Mouse (Mus musculus): ENCODE results near the gene Fam19a5. TPM values are rescaled to one million over a fixed set of nuclear protein-coding genes. Genes with fewer than 3 reads are reported as not detected.

The Fam19a5 gene
- total RNA-seq, 4 experiments from 2014 or later = 8.8 to 14.8 (median 11.6) TPM

DNA sequence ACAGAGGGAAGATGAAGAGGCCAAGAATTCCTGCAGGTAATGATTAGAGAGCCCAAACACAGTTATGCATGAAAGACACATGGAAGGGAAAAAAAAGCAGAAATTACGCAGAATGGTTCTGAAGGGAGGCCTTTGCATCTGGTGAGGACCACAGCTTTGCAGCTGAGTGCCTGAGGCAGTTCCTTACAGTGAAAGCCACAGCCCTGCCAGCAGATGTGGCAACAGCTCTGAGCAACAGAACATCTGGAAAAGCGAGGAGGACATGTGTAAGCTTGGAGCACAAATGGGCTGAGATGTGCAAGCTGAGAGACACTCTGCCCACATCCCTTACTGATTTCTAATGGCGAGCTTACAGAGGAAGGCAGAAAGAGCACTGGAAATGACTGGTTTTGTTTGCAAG lies 221.8 kb downstream of the Fam19a5 start:
- no peak for DNase-seq

DNA sequence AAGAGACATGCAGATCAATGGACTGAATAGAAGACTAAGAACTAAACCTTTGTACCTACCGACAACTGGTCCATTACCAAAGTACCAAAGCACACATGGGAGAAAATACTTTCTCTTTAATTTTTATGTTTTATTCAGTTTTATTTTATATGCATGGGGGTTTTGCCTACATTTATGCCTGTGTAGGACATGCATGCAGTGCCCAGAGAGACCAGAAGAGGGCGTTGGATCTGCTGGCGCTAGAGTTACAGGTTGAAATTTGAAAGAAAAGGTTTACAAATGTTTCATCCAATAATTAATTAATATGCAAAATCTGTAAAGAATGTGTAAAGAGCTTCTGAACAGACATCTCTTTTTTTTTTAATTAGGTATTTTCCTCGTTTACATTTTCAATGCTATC lies 229.9 kb downstream of the Fam19a5 start:
- no peak for DNase-seq

DNA sequence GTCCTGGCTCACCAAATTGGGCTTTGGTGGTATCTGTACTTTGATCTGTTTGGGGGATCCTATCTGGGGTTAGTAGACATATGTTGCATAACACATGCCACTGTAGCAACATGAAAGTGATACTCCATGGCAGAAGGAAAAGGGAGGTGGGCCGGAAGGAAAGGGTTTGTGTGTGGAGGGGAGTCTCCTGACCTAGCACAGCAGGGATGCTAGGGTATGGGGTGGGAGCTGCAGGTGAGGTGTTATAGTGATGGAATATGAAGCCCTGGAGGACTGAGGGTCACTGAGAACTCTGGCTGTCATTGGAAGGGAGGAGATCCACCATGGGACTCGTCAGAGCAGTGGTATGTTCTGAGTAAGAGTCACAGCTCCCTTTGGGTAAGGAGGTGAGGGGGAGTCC lies 239.2 kb downstream of the Fam19a5 start:
- DNase-seq = no peak

DNA sequence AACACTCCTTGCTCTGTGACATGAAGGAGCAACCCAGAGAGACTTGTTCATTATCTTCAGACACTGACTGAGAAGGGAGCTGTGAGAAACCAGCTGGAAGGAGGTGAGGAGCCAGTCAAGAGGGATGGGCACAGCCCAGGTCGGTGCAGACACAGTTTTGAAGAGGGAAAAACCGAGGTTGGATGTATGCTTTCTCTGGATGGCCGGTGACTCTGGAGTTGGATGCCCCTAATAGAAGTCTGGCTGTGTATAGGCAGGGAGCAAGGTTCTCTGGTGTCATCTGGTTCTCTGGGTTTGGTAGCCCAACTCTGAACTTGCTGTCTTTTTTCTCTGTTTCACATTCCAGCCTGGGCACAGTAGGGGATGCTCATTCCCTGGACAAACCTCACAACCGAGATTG lies 245.6 kb downstream of the Fam19a5 start:
- DNase-seq = no peak

- no peak for DNase-seq
These were observed 249.6 kb downstream of the Fam19a5 start for GRCm38 (mm10) chr15:87793661-87794060.

- no peak for DNase-seq
These were observed 252.5 kb downstream of the Fam19a5 start for GRCm38 (mm10) chr15:87796571-87796970.

Small RNA genes within 50 kb of the gene (microRNA-seq; reads per million reads assigned to microRNA genes)
- gene Mir6393 = 0 reads per million in 2 experiments

All from adrenal gland, adult 8-10 months (tissue).